In genomic region chr8:19026466-19026865, GRCm38 (mm10) we compare ENCODE assay signal across 52 mouse cellular contexts. TPM values are rescaled to one million over a fixed set of nuclear protein-coding genes. Genes with fewer than 3 reads are reported as not detected.
"Had no signal": no experiment of that assay in that cellular context is flagged by ENCODE, and none has a peak within 500 bp of the region (broad histone marks: within the 10 kb centered on the region; RNA-seq: fewer than 3 reads in every experiment).

Defb38 (minus strand) TSS chr8:19026566.

- DNase-seq: heart, postnatal 10 days; heart, postnatal 14 days; heart, postnatal 36 days; heart, postnatal 4 days; kidney, adult 11 months; kidney, adult 18-20 months; kidney, adult 2 months; kidney, adult 8-10 months; kidney, adult 9 months; kidney, postnatal 10 days; kidney, postnatal 14 days; kidney, postnatal 25 days; kidney, postnatal 36 days; kidney, postnatal 4 days; layer of hippocampus, adult 9-11 months; layer of hippocampus, postnatal 36 days had no signal

- H3K4me3 ChIP-seq: heart, embryonic 12.5 days; heart, embryonic 13.5 days; heart, embryonic 15.5 days; hindbrain, embryonic 10.5 days; hindbrain, embryonic 12.5 days; hindbrain, embryonic 13.5 days; hindbrain, embryonic 15.5 days; intestine, embryonic 15.5 days; kidney, embryonic 15.5 days; layer of hippocampus, adult 2 months; left cerebral cortex, adult 2 months had no signal

- H3K27ac ChIP-seq: heart, embryonic 13.5 days; heart, embryonic 15.5 days; hindbrain, embryonic 10.5 days; hindbrain, embryonic 12.5 days; hindbrain, embryonic 13.5 days; hindbrain, embryonic 14.5 days; hindbrain, embryonic 15.5 days; hindbrain, postnatal 0 days; intestine, embryonic 15.5 days; kidney, embryonic 15.5 days; kidney, postnatal 0 days; layer of hippocampus, adult 2 months; left cerebral cortex, adult 2 months had no signal

RNA-seq across cellular contexts. Expression of gene Defb38, which starts in this region (rescaled TPM):
- total RNA-seq: heart, postnatal 10 days; heart, postnatal 14 days; heart, postnatal 25 days; heart, postnatal 36 days; heart, postnatal 4 days; hematopoietic stem cell, adult 5-6 weeks; hindbrain, postnatal 0 days; layer of hippocampus, adult 18-20 months; layer of hippocampus, adult 2 months; layer of hippocampus, adult 8-10 months; layer of hippocampus, postnatal 10 days; layer of hippocampus, postnatal 14 days; layer of hippocampus, postnatal 25 days; layer of hippocampus, postnatal 36 days; left cerebral cortex, adult 18-20 months; left cerebral cortex, adult 2 months; left cerebral cortex, adult 8-10 months had no signal
- polyA plus RNA-seq: heart, embryonic 11.5 days; heart, embryonic 12.5 days; heart, embryonic 13.5 days; heart, embryonic 14.5 days; heart, embryonic 15.5 days; heart, embryonic 16.5 days; heart, postnatal 0 days; hindbrain, embryonic 10.5 days; hindbrain, embryonic 11.5 days; hindbrain, embryonic 12.5 days; hindbrain, embryonic 13.5 days; hindbrain, embryonic 14.5 days; hindbrain, embryonic 15.5 days; hindbrain, embryonic 16.5 days; hindbrain, postnatal 0 days; inflammation-experienced regulatory T-cells, adult 6 months; intestine, embryonic 14.5 days; intestine, embryonic 15.5 days; intestine, embryonic 16.5 days; intestine, postnatal 0 days; kidney, adult 2 months; kidney, embryonic 14.5 days; kidney, embryonic 15.5 days; kidney, embryonic 16.5 days; kidney, postnatal 0 days; large intestine, adult 2 months had no signal
